Mouse (Mus musculus): Measurements from ENCODE around the gene Foxa3. TPM values are rescaled to one million over a fixed set of nuclear protein-coding genes. Genes with fewer than 3 reads are reported as not detected.

Gene Foxa3
- total and polyA plus RNA-seq, 3 experiments = not detected

DNA sequence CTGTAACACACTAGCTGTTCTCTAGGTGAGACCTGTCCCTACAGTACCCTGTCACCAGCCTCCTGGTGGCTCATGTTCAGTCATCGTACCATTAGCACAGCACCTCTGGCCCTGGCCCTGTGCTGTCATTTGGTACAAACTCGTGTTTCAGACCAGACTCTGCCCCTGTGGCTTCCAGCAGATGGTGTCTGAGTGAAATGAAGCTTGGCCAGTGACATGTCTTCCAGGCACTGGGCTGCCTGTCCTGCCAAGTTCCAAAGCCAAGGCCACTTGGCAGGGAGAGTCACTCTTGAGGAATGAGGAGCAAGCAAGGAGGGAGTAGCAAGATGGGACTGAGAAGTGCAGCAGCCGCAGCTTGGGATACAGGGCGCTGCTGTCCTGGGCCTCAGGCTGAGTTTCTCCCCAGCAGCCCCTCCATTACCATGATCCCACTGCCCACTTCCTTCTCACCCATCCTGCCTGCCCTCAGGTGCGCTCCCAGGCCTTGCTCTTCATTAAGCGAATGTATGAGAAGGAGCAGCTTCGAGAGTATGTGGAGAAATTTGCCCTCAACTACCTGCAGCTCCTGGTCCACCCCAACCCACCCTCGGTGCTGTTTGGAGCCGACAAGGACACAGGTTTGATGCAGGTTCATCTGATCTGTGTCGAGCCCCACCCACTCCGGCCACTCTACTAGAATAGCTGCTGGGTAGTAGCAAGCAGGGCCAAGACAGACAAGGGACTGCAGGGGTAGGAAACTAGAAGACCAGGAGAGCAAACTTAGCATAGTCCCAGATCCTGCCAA is 23.1 kb upstream of the Foxa3 start:
- Histone ChIP-seq H3K27ac (ENCODE audit: control insufficient read depth, low read depth, low read length) (no peak overlapping the region), H3K9me3 (replicated peaks; ENCODE audit: insufficient read depth, low read length) (no peaks in the 10 kb centered on the region), H3K4me3 (ENCODE audit: control insufficient read depth in 1 of 2, insufficient read depth in 1 of 2, low read depth in 2 of 2, low read length in 2 of 2) (no peak overlapping the region), H3K36me3 (ENCODE audit: control insufficient read depth in 1 of 2, insufficient read depth in 2 of 2, low read length in 2 of 2) (no peaks in the 10 kb centered on the region; a peak in 1 of 4 replicates), H3K4me1 (ENCODE audit: control insufficient read depth in 1 of 2, insufficient read depth in 2 of 2, low read length in 2 of 2) (no peaks in the 10 kb centered on the region), H3K9ac (ENCODE audit: control insufficient read depth, low read depth, low read length, poor library complexity, severe bottlenecking) (no peak overlapping the region), H3K79me2 (ENCODE audit: control insufficient read depth, insufficient read depth, low read length, poor library complexity) (no peaks in the 10 kb centered on the region), H3K27me3 (ENCODE audit: control insufficient read depth in 1 of 2, insufficient read depth in 2 of 2, low read length in 2 of 2) (no peaks in the 10 kb centered on the region)
- no peak for DNase-seq (ENCODE audit: low read depth, low spot score)
- TF ChIP-seq POLR2AphosphoS2 (IDR thresholded peaks at IDR 0.05; ENCODE audit: low read length) = no peak
- no peak for TF ChIP-seq RCOR1 (IDR thresholded peaks at IDR 0.05; ENCODE audit: low read depth, low read length)
- no peak for TF ChIP-seq ELF1 (IDR thresholded peaks at IDR 0.05; ENCODE audit: low read depth, low read length)
- TF ChIP-seq MAFK (IDR thresholded peaks at IDR 0.05; ENCODE audit: borderline replicate concordance, low read depth, low read length) = no peak
- TF ChIP-seq POLR2AphosphoS5 (IDR thresholded peaks at IDR 0.05; ENCODE audit: borderline replicate concordance, low read depth, low read length) = no peak
- TF ChIP-seq ETS1 (IDR thresholded peaks at IDR 0.05; ENCODE audit: low read depth, low read length) = no peak
- TF ChIP-seq POLR2A (IDR thresholded peaks at IDR 0.05; ENCODE audit: control insufficient read depth in 1 of 2, insufficient read depth in 1 of 2, low read depth in 1 of 2, low read length in 2 of 2, poor library complexity in 1 of 2) = no peak
- no peak for TF ChIP-seq ZMIZ1 (IDR thresholded peaks at IDR 0.05; ENCODE audit: low read depth, low read length)
- no peak for TF ChIP-seq CTCF (IDR thresholded peaks at IDR 0.05 in 2 of 3, conservative IDR thresholded peaks at IDR 0.05 in 1 of 3; ENCODE audit: control insufficient read depth in 1 of 3, insufficient read depth in 1 of 3, low read depth in 2 of 3, low read length in 3 of 3, poor library complexity in 1 of 3, severe bottlenecking in 1 of 3)
- TF ChIP-seq ZC3H11A (IDR thresholded peaks at IDR 0.05; ENCODE audit: low read depth, low read length) = no peak
- no peak for TF ChIP-seq MAX (IDR thresholded peaks at IDR 0.05; ENCODE audit: low read length)
- no peak for TF ChIP-seq MYB (IDR thresholded peaks at IDR 0.05; ENCODE audit: low read depth, low read length)
- TF ChIP-seq USF2 (IDR thresholded peaks at IDR 0.05; ENCODE audit: borderline replicate concordance in 1 of 2, insufficient read depth in 1 of 2, low read depth in 1 of 2, low read length in 2 of 2) = no peak
- no peak for TF ChIP-seq ZKSCAN1 (IDR thresholded peaks at IDR 0.05; ENCODE audit: low read depth, low read length)
- TF ChIP-seq NELFE (IDR thresholded peaks at IDR 0.05; ENCODE audit: low read depth, low read length) = no peak
- TF ChIP-seq BHLHE40 (IDR thresholded peaks at IDR 0.05; ENCODE audit: borderline replicate concordance, low read depth, low read length) = no peak
- TF ChIP-seq RAD21 (IDR thresholded peaks at IDR 0.05; ENCODE audit: low read depth, low read length) = no peak

DNA sequence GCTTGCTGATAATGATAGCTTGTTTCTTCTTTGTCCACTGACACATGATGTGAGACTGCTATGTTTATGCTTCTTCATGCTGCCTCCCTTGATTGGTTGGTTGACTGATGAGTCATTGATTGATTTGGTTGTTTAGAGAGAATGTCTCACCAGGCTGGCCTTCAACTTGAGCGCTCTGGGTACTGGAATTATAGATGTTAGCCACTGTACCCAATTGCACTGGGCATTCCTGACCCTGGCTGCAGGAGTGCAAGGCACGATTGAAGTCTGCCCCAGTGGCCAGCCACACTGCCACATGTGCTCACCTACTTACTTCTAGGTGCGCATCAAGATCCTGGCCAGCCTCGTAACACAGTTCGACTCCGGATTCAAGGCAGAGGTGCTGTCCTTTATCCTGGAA is 21.3 kb upstream of the Foxa3 start:
- no peak overlapping the region for H3K9ac ChIP-seq (ENCODE audit: control insufficient read depth, low read depth, low read length, poor library complexity, severe bottlenecking)
- H3K4me3 ChIP-seq (ENCODE audit: control insufficient read depth in 1 of 2, insufficient read depth in 1 of 2, low read depth in 2 of 2, low read length in 2 of 2) = no peak overlapping the region
- no peak overlapping the region for H3K27ac ChIP-seq (ENCODE audit: control insufficient read depth, low read depth, low read length)
- H3K36me3 ChIP-seq (ENCODE audit: control insufficient read depth in 1 of 2, insufficient read depth in 2 of 2, low read length in 2 of 2) = peaks cover 0 to 5% of the 10 kb centered on the region in 2 experiments; a peak in 1 of 4 replicates
- H3K4me1 ChIP-seq (ENCODE audit: control insufficient read depth in 1 of 2, insufficient read depth in 2 of 2, low read length in 2 of 2) = no peaks in the 10 kb centered on the region
- no peaks in the 10 kb centered on the region for H3K9me3 ChIP-seq (replicated peaks; ENCODE audit: insufficient read depth, low read length)
- no peak for TF ChIP-seq EP300 (IDR thresholded peaks at IDR 0.05; ENCODE audit: low read depth in 1 of 2, low read length in 2 of 2)
- TF ChIP-seq MXI1 (IDR thresholded peaks at IDR 0.05; ENCODE audit: low read depth, low read length) = no peak
- TF ChIP-seq ZNF384 (IDR thresholded peaks at IDR 0.05; ENCODE audit: low read depth, low read length) = no peak
- no peak for TF ChIP-seq MAX (IDR thresholded peaks at IDR 0.05; ENCODE audit: low read length)
- TF ChIP-seq MAFK (IDR thresholded peaks at IDR 0.05; ENCODE audit: borderline replicate concordance, low read depth, low read length) = no peak
- TF ChIP-seq ELF1 (IDR thresholded peaks at IDR 0.05; ENCODE audit: low read depth, low read length) = no peak
- TF ChIP-seq ZKSCAN1 (IDR thresholded peaks at IDR 0.05; ENCODE audit: low read depth, low read length) = no peak
- TF ChIP-seq SIN3A (IDR thresholded peaks at IDR 0.05; ENCODE audit: low read length) = no peak
- TF ChIP-seq NELFE (IDR thresholded peaks at IDR 0.05; ENCODE audit: low read depth, low read length) = no peak
- no peak for TF ChIP-seq RCOR1 (IDR thresholded peaks at IDR 0.05; ENCODE audit: low read depth, low read length)
- TF ChIP-seq GATA1 (IDR thresholded peaks at IDR 0.05; ENCODE audit: low read depth, low read length) = no peak
- no peak for TF ChIP-seq ZMIZ1 (IDR thresholded peaks at IDR 0.05; ENCODE audit: low read depth, low read length)
- TF ChIP-seq TAL1 (IDR thresholded peaks at IDR 0.05; ENCODE audit: low read length) = no peak
- TF ChIP-seq GABPA (IDR thresholded peaks at IDR 0.05; ENCODE audit: low read depth, low read length) = no peak
- TF ChIP-seq USF2 (IDR thresholded peaks at IDR 0.05; ENCODE audit: borderline replicate concordance in 1 of 2, insufficient read depth in 1 of 2, low read depth in 1 of 2, low read length in 2 of 2) = no peak
- DNase-seq (ENCODE audit: low read depth, low spot score) = no peak
- no peaks in the 10 kb centered on the region for H3K27me3 ChIP-seq (ENCODE audit: control insufficient read depth in 1 of 2, insufficient read depth in 2 of 2, low read length in 2 of 2)
- no peaks in the 10 kb centered on the region for H3K79me2 ChIP-seq (ENCODE audit: control insufficient read depth, insufficient read depth, low read length, poor library complexity)

Measured in MEL (cell line).